Mouse (Mus musculus) forebrain, embryonic 15.5 days (tissue): ENCODE data around the gene Pi16. TPM values are rescaled to one million over a fixed set of nuclear protein-coding genes. Genes with fewer than 3 reads are reported as not detected.
"Not testable (repeated sequence)": the region's sequence is repeated elsewhere in the genome, so short reads cannot be mapped to it uniquely, and the experiment has no call there.

Experiments
- ATAC-seq: fragments of 200-750 bp; cut with Nextera tagmentation; replicated peaks from 2 replicates; pipeline ENCODE4 v1.8.0; 2017; ENCODE audit warnings: mild to moderate bottlenecking, moderate TSS enrichment, moderate library complexity
- H3K27ac ChIP-seq: fragments of 300-500 bp; sonication (generic); replicated peaks from 2 replicates; pipeline ENCODE4 v1.5.1; 2015; ENCODE audit warnings: mild to moderate bottlenecking, inconsistent platforms
- H3K27me3 ChIP-seq: fragments of 300-500 bp; sonication (generic); 2 replicates; pipeline ENCODE4 v1.6.1; 2015; ENCODE audit warnings: inconsistent platforms
- H3K36me3 ChIP-seq: fragments of 300-500 bp; sonication (generic); 2 replicates; pipeline ENCODE4 v1.6.1; 2015; ENCODE audit warnings: mild to moderate bottlenecking, inconsistent platforms
- H3K4me1 ChIP-seq: fragments of 300-500 bp; sonication (generic); 2 replicates; pipeline ENCODE4 v1.6.1; 2015; ENCODE audit warnings: inconsistent platforms
- H3K4me2 ChIP-seq: fragments of 300-500 bp; sonication (generic); replicated peaks from 2 replicates; pipeline ENCODE4 v1.6.1; 2015; ENCODE audit warnings: mild to moderate bottlenecking, inconsistent platforms
- H3K4me3 ChIP-seq: fragments of 300-500 bp; sonication (generic); 2 replicates; pipeline ENCODE4 v1.5.1; 2015; ENCODE audit warnings: mild to moderate bottlenecking, inconsistent platforms
- H3K9ac ChIP-seq: fragments of 300-500 bp; sonication (generic); replicated peaks from 2 replicates; pipeline ENCODE4 v1.6.1; 2015; ENCODE audit warnings: mild to moderate bottlenecking, inconsistent platforms
- H3K9me3 ChIP-seq: fragments of 300-500 bp; sonication (generic); 2 replicates; pipeline ENCODE4 v1.6.1; 2016; ENCODE audit warnings: inconsistent platforms
- WGBS: fragments of 180-500 bp; shearing (Covaris S2); methylation state at CpG from one replicate; pipeline ENCODE4 v1.1.7; 2015; ENCODE audit warnings: mixed read lengths; 5-methylcytosine and 5-hydroxymethylcytosine counted together
- polyA plus RNA-seq: library from polyadenylated mRNA; unstranded; fragments of >200 nt; fragmentation: Nextera tagmentation; extraction: Ambion mirVana; gene quantifications from 2 replicates; pipeline ENCODE4 v1.2.1, GENCODE M21; 2015

The Pi16 gene
- 1.4 and 1.8 TPM in 2 replicates for polyA plus RNA-seq

DNA sequence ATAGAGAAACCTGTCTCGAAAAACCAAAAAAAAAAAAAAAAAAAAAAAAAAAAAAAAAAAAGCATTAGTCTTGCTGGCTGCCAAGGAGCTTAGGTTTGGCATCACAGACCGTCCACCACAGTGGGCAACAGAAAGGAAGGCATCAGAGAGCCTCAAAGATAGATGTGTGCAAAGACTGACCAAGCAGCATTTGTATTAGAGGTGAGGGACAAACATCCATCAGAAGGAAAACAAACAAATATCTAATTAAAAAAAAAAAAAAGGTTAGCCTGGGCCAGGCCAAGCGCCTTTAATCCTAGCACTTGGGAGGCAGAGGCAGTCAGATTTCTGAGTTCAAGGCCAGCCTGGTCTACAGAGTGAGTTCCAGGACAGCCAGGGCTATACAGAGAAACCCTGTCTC is at the start of gene Pi16:
Gene Pi16 (plus strand): TSS at position 301 of the 400 bp plus-strand sequence.
- not testable (repeated sequence) for H3K36me3 ChIP-seq, H3K9me3 ChIP-seq, H3K4me3 ChIP-seq, H3K9ac ChIP-seq, H3K4me2 ChIP-seq, ATAC-seq, H3K4me1 ChIP-seq, H3K27ac ChIP-seq
- H3K27me3 ChIP-seq: peaks cover 17% of the 10 kb centered on the region; the same call in 1 of the 2 replicates
- WGBS: 90% methylated on average over 3 of the region's 3 CpGs

DNA sequence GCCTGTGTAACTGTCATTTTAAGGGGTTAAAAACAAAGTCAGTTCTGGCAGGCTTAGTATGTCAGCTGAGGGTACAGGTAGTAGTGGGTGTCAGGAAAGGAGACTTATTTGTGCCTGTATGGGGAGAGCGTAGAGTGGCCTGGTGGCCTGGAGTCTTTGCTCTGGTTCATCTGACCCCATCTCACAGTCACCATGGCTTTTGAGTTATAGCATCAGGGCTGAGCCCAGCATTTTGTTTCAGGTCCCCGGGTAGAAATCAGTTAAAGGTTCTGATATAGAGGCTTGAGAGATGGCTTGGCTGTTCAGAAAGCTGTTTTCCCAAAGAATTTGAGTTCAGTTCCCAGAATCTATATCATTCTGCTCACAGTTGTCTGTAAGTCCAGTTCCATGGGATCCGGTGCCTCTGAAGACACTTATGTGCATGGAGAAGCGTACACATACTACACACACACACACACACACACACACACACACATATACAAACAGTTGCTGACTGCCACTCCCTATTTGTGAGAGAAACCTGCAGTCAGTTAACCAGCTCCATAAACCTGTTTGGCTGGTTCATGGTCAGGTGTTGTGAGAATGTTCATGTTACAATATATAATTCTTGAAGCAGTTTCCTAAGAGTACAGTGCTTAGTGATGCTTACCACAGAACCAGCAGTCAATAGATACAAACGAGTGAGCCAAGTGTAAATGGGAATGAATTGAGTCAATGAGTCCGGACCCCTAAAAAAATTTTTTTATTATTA is 49.4 kb upstream of the Pi16 start:
- ATAC-seq: peak; percentile 24; the same call in 1 of the 2 replicates
- H3K9ac ChIP-seq: peak overlapping the region; percentile 93
- no peaks in the 10 kb centered on the region for H3K36me3 ChIP-seq
- no peaks in the 10 kb centered on the region for H3K9me3 ChIP-seq
- peaks cover 27% of the 10 kb centered on the region for H3K4me1 ChIP-seq
- 63% methylated on average over 6 of the region's 6 CpGs for WGBS
- peak overlapping the region; percentile 59 for H3K4me2 ChIP-seq
- H3K27ac ChIP-seq: peak overlapping the region; percentile 91
- H3K4me3 ChIP-seq: peak overlapping the region; percentile 86
- no peaks in the 10 kb centered on the region for H3K27me3 ChIP-seq

DNA sequence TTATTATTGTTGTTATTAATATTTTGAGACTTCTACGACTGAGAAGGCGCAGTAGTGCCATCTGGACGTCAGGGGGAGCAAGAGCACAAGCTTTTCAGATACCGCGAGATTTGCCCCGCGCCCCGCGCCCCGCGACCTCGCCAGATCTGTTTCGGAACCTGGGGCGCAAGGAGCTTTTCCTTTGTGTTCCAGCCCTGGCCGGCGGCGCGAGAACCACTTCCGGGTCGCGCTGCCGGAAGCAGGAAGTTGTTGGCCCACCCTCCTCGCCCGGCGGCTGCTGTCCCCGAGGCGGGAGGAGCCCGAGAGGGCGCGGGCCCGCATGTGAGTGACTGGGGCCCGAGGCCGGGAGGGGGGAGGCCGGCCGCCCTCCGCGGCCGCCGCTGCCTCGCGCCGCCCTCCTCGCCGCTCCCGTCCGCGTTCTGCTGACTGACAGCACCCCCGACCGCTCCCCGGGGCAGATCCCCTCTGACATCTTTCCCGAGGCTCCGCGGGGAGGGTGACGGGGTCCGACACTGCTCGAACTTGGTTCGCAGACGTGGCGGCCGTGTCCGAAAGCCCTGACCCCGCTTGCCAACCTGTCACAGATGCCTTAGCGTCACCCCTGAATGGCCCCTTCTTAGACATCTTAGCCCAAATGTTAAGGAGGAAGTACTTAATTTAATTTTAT is 48.7 kb upstream of the Pi16 start, which contains the start of gene BC004004:
Gene BC004004 (plus strand): TSS at position 107 of the 667 bp plus-strand sequence.
- Histone ChIP-seq H3K27me3 (no peaks in the 10 kb centered on the region), H3K36me3 (no peaks in the 10 kb centered on the region), H3K4me3 (peak within 1 kb of the TSS; percentile 86), H3K9me3 (no peaks in the 10 kb centered on the region), H3K4me2 (peak within 1 kb of the TSS; percentile 59), H3K27ac (peak within 1 kb of the TSS; percentile 91), H3K4me1 (peaks cover 23% of the 10 kb centered on the region), H3K9ac (peak within 1 kb of the TSS; percentile 93)
- WGBS: under 1% methylated on average over 58 of the region's 63 CpGs
- peak; percentile 93 for ATAC-seq

DNA sequence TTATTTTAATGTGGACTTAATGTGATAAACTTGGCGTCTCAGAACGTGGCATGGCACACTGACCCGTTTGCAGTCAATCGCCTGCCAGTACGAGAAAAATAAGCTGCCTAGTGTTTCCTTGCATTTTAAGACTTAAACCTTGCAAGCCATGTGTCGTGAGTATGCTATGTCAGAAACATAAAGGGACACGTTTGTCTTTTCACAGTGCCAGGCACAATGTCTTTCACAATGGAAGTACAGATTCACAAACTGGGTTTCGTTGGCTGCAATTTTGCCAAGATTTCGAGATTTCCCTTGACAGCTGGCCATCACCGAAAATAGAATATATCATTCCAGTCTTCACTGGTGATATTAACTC is 48.2 kb upstream of the Pi16 start:
- Histone ChIP-seq H3K4me3 (peak overlapping the region; percentile 86), H3K4me1 (peaks cover 21% of the 10 kb centered on the region), H3K36me3 (no peaks in the 10 kb centered on the region), H3K27ac (peak overlapping the region; percentile 91), H3K4me2 (peak overlapping the region; percentile 59), H3K9me3 (no peaks in the 10 kb centered on the region), H3K27me3 (no peaks in the 10 kb centered on the region), H3K9ac (peak overlapping the region; percentile 93)
- ATAC-seq: no peak
- 14% methylated on average over 10 of the region's 10 CpGs for WGBS

DNA sequence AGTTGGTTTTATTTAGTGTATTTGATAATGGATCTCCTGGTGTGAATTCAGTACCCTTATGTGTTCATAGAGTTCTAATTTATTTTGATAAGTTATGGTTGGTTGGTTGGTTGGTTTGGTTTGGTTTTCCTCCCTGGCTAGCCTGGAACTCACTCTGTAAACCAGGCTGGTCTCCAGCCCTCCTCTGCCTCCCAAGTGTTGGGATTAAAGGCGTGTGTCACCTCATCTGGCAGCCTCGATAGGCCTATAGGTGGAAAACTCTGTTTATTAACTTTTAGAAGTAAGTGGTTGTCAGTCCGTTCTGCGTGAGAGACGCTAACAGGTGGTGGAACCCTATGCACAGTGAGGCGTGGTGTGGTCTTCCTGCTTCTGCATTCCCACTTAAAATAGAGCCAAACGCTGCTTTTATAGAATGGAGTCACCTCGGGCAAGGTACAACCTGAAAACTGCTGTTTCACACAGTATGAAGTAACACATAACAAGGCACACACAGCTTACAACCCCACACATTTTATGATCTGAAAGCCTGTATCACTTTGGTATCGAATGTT is 47.3 kb upstream of the Pi16 start:
- peaks cover 17% of the 10 kb centered on the region for H3K4me1 ChIP-seq
- H3K4me2 ChIP-seq: no peak overlapping the region
- WGBS: 94% methylated on average over 9 of the region's 9 CpGs
- no peaks in the 10 kb centered on the region for H3K36me3 ChIP-seq
- H3K9me3 ChIP-seq: no peaks in the 10 kb centered on the region
- no peaks in the 10 kb centered on the region for H3K27me3 ChIP-seq
- H3K9ac ChIP-seq: no peak overlapping the region
- no peak overlapping the region for H3K27ac ChIP-seq
- no peak overlapping the region for H3K4me3 ChIP-seq
- no peak for ATAC-seq

DNA sequence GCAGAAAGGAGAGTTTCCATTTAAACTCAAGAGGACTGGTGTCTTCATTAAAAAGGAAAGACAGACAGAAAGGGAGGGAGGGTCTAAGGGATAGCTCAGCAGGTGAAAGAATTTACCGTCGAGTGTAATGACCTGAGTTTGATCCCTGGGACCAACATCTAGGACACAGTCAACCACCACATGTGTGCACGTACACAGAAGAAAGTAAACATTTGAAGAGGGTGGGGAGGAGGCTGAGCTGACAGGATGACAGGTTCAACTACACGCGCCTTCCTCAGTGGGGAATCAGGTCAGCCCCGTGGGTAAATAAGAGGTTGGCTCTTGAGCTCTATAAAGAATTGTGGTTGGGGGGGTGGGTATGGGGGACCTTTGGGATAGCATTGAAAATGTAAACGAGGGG is 44.3 kb upstream of the Pi16 start:
- Histone ChIP-seq H3K4me3 (no peak overlapping the region), H3K36me3 (no peaks in the 10 kb centered on the region; the same call in 1 of the 2 replicates), H3K4me2 (no peak overlapping the region), H3K4me1 (peaks cover 13% of the 10 kb centered on the region), H3K27ac (no peak overlapping the region), H3K9me3 (no peaks in the 10 kb centered on the region), H3K9ac (no peak overlapping the region), H3K27me3 (no peaks in the 10 kb centered on the region)
- ATAC-seq: no peak
- 86% methylated on average over 7 of the region's 7 CpGs for WGBS

DNA sequence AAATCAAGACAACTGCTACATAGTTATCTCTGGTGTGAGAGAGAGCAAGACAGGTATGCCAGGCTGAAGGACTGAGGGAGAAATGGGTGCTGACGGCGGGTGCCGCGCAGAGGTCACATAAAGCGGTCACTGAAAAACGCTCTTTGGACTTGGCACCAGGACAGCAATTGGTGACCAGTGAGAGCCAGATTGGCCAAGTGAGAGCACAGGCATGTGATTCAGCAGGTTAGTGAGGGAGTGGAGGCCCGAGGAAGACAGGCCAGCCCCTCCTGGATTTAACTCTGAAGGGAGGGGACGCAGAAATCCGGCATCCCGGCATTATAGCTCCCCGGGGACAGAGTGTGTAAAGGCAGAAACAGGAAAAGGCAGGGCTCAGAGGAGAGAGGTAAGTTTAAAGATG is 43.6 kb upstream of the Pi16 start:
- Histone ChIP-seq H3K9me3 (no peaks in the 10 kb centered on the region), H3K27me3 (no peaks in the 10 kb centered on the region), H3K4me3 (no peak overlapping the region), H3K27ac (no peak overlapping the region), H3K4me1 (peaks cover 11% of the 10 kb centered on the region), H3K9ac (no peak overlapping the region), H3K36me3 (peaks cover 7% of the 10 kb centered on the region; the same call in 1 of the 2 replicates), H3K4me2 (no peak overlapping the region)
- no peak for ATAC-seq
- 85% methylated on average over 11 of the region's 11 CpGs for WGBS

DNA sequence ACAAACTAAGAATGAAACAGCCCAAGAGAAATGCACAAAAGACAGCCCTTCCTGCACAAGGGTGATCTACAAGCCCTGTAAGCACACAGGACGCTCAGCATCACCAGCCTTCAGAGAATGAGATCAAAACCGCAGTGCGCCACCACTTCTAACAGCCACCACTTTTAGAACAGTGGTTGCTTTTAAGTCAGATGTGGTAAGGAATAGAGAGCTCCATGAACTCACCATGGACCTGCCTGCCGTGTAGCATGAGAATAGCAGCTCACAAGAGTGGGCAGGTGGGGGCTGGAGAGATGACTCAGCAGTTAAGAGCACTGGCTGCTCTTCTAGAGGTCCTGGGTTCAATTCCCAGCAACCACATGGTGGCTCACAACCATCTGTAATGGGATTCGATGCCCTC is 37.1 kb upstream of the Pi16 start:
- no peak overlapping the region for H3K27ac ChIP-seq
- ATAC-seq: no peak
- WGBS: 93% methylated on average over 5 of the region's 5 CpGs
- H3K4me1 ChIP-seq: peaks cover 13% of the 10 kb centered on the region
- H3K9ac ChIP-seq: no peak overlapping the region
- no peaks in the 10 kb centered on the region for H3K27me3 ChIP-seq
- H3K36me3 ChIP-seq: peaks cover 20% of the 10 kb centered on the region
- H3K4me3 ChIP-seq: no peak overlapping the region
- H3K9me3 ChIP-seq: no peaks in the 10 kb centered on the region
- no peak overlapping the region for H3K4me2 ChIP-seq

DNA sequence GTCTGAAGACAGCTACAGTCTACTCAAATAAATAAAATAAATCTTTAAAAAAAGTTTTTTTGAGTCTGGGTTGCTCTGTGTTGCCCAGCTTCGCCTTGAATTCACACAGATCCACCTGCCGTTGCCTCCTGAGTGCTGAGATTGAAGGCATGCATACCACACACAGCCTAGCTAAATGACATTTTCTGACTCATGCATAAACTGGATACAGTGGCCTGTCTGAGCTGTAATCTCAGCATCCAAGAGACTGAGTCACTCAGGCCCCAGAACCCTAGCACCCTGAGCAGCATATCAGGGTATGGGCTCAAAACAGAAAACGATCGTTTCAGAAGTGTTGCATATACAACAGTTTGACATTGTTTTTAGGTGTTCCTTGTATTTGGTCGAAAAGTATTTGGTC is 35.9 kb upstream of the Pi16 start:
- Histone ChIP-seq H3K27ac (no peak overlapping the region), H3K4me2 (no peak overlapping the region)

DNA sequence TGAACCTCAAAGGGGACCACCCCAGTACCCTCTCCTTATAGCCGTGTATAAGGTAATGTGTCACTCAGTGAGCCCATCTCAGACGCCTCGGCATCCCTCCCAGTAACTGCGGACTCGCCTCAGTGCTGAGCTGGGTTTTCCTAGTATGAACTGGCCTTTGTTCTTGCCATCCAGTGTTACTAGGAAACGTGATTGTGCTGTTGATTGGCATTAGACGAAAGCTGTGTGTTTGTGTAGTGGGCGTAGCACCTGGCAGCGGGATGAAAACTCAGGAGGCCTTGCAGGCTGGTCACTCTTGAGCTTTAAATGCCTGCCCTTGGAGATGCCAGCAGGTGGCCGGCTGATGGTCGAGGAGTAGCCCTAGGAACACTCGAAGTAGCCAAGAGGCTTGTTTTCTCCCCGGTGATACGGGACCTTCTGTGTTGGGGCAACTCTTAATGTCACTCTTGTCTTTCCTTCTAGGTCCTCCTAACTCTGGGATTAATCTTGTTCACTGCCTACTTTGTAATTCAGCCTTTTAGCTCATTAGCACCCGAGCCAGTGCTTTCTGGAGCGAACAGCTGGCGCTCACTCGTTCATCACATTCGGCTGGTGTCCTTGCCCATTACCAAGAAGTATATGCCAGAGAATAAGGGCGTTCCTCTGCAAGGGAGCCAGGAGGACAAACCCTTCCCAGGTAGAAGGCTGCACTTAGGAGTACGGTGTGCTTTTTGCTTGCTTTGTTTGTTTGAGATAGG is 35.1 kb upstream of the Pi16 start:
- no peak overlapping the region for H3K9ac ChIP-seq
- no peak overlapping the region for H3K4me3 ChIP-seq
- H3K27me3 ChIP-seq: no peaks in the 10 kb centered on the region
- H3K9me3 ChIP-seq: no peaks in the 10 kb centered on the region
- 16% methylated on average over 21 of the region's 21 CpGs for WGBS
- peaks cover 13% of the 10 kb centered on the region for H3K4me1 ChIP-seq
- peak; percentile 71 for ATAC-seq
- H3K36me3 ChIP-seq: peaks cover 20% of the 10 kb centered on the region
- no peak overlapping the region for H3K4me2 ChIP-seq
- peak overlapping the region; percentile 47 for H3K27ac ChIP-seq

More for the DNA sequence above, 35.9 kb upstream of the Pi16 start:
- peaks cover 13% of the 10 kb centered on the region for H3K4me1 ChIP-seq
- ATAC-seq: no peak
- H3K9me3 ChIP-seq: no peaks in the 10 kb centered on the region
- WGBS: 64% methylated on average over 5 of the region's 5 CpGs
- H3K36me3 ChIP-seq: peaks cover 20% of the 10 kb centered on the region
- H3K4me3 ChIP-seq: no peak overlapping the region
- H3K9ac ChIP-seq: no peak overlapping the region
- H3K27me3 ChIP-seq: no peaks in the 10 kb centered on the region

DNA sequence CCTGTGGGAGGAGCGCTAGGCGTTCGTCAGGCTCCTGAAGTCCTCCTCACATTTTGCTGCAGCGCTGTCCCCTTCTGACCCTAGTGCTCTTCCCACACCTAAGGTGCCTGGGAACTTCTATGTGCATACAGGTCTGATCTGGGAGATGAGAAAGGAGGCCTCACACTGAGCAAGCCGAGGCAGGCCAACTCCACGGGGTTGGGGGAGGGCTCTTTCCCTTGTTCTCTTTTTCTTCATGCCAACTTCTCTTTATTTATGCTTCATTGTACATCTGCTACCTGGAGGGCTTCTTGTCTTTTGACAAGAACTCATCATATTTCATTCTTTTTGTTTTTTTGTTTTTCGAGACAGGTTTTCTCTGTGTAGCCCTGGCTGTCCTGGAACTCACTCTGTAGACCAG is 25.7 kb upstream of the Pi16 start:
- H3K36me3 ChIP-seq: peaks cover 42% of the 10 kb centered on the region
- no peaks in the 10 kb centered on the region for H3K9me3 ChIP-seq
- no peak overlapping the region for H3K4me2 ChIP-seq
- H3K4me1 ChIP-seq: no peaks in the 10 kb centered on the region
- H3K27ac ChIP-seq: no peak overlapping the region
- ATAC-seq: no peak
- H3K27me3 ChIP-seq: no peaks in the 10 kb centered on the region
- no peak overlapping the region for H3K4me3 ChIP-seq
- no peak overlapping the region for H3K9ac ChIP-seq
- WGBS: 85% methylated on average over 7 of the region's 7 CpGs

DNA sequence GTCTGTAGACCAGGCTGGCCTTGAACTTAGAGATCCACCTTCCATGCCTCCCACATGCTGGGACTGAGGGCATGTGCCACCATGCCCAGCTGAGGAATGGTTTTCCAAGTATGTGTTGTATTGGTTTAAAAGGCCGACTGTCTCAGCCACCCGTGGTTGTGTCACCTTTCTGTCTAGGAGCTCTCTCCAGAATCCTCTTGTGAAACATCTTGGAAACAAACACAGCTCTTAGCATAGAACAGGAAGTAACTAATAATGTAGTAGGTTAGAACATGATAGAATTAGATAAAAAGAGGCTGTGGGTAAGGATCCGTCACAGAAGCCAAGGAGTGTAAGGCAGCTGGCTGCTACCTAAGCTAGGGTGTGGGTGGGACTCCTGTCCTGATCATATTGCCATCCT is 24.5 kb upstream of the Pi16 start:
- Histone ChIP-seq H3K4me1 (no peaks in the 10 kb centered on the region), H3K9ac (no peak overlapping the region), H3K9me3 (no peaks in the 10 kb centered on the region), H3K4me3 (no peak overlapping the region), H3K27ac (no peak overlapping the region), H3K4me2 (no peak overlapping the region), H3K27me3 (no peaks in the 10 kb centered on the region), H3K36me3 (peaks cover 51% of the 10 kb centered on the region)
- ATAC-seq: no peak
- WGBS: 92% methylated on average over 3 of the region's 3 CpGs
